Mouse (Mus musculus) CH12.LX (cell line): ENCODE results near the gene Alk.

ENCODE experiments used
- CTCF ChIP-seq, 2 experiments: IDR thresholded peaks in 1 of 2; conservative IDR thresholded peaks in 1 of 2; 2 replicates each; pipeline ENCODE4 v1.5.1; 2011 to 2012; ENCODE audit warnings: low read depth in 2 of 2, low read length in 2 of 2, improper control_type of control experiment in 1 of 2, inconsistent platforms in 1 of 2, mild to moderate bottlenecking in 1 of 2, moderate library complexity in 1 of 2
- IRF4 ChIP-seq: IDR thresholded peaks from 2 replicates; pipeline ENCODE4 v1.6.1; 2014; ENCODE audit warnings: low read depth, mild to moderate bottlenecking, inconsistent platforms, low read length, improper control_type of control experiment
- RCOR1 ChIP-seq: conservative IDR thresholded peaks from 2 replicates; pipeline ENCODE4 v1.6.1; 2012; ENCODE audit warnings: low read depth, mild to moderate bottlenecking, inconsistent platforms, low read length, improper control_type of control experiment
- ZNF384 ChIP-seq: IDR thresholded peaks from 2 replicates; pipeline ENCODE4 v1.6.1; 2012; ENCODE audit warnings: low read depth, low read length, improper control_type of control experiment, inconsistent platforms

GRCm38 (mm10) chr17:72271640-72272039 lies 332.8 kb downstream of the Alk start:
- TF ChIP-seq RCOR1 (no peak), ZNF384 (peak; percentile 45; the same call in 1 of the 2 replicates), IRF4 (peak; percentile 97), CTCF (conservative IDR thresholded peaks at IDR 0.05 in 1 of 2, IDR thresholded peaks at IDR 0.05 in 1 of 2; ENCODE audit: low read depth in 2 of 2, low read length in 2 of 2) (no peak)
